Mouse (Mus musculus): ENCODE results near the gene Fam71e1. TPM values are rescaled to one million over a fixed set of nuclear protein-coding genes. Genes with fewer than 3 reads are reported as not detected.

The Fam71e1 gene
- total and polyA plus RNA-seq, 2 experiments from 2014 or later: 3.2 to 11.4 TPM

GRCm38 (mm10) chr7:44547725-44548124 is 51.3 kb downstream of the Fam71e1 start:
- TF ChIP-seq EP300 (IDR thresholded peaks at IDR 0.05; ENCODE audit: low read depth) (no peak), CTCF (IDR thresholded peaks at IDR 0.05; ENCODE audit: low read depth) (no peak)
- peaks cover 10% of the 10 kb centered on the region; the same call in 1 of the 2 replicates for H3K4me1 ChIP-seq (ENCODE audit: control insufficient read depth, insufficient read depth)

GRCm38 (mm10) chr7:44548497-44549087 is 52.2 kb downstream of the Fam71e1 start, which contains the start of gene Pold1:
Gene Pold1 (minus strand): TSS chr7:44548849.
- whole genome bisulfite sequencing: under 1% methylated on average over 43 of the region's 43 CpGs
- TF ChIP-seq CTCF (IDR thresholded peaks at IDR 0.05; ENCODE audit: low read depth) (peak; percentile 98), EP300 (IDR thresholded peaks at IDR 0.05; ENCODE audit: low read depth) (no peak)
- ATAC-seq (ENCODE audit: insufficient read depth, low read depth) (peak; percentile 96), DNase-seq (ENCODE audit: low spot score) (peak; percentile 96)
- Histone ChIP-seq H3K27ac (ENCODE audit: low read depth) (peak within 1 kb of the TSS; percentile 60), H3K27me3 (ENCODE audit: control insufficient read depth, insufficient read depth, low read length) (no peaks in the 10 kb centered on the region), H3K4me1 (ENCODE audit: control insufficient read depth, insufficient read depth) (peaks cover 10% of the 10 kb centered on the region), H3K4me2 (ENCODE audit: low read depth, low read length) (peak within 1 kb of the TSS; percentile 91), H3K9ac (replicated peaks; ENCODE audit: low read depth, low read length) (peak within 1 kb of the TSS; percentile 53; the same call in 1 of the 2 replicates), H3K9me3 (replicated peaks; ENCODE audit: control insufficient read depth, low read length) (no peaks in the 10 kb centered on the region), H3K36me3 (replicated peaks; ENCODE audit: control insufficient read depth, insufficient read depth, low read length) (peaks cover 28% of the 10 kb centered on the region), H3K4me3 (ENCODE audit: low read depth, low read length) (peak within 1 kb of the TSS; percentile 66)

More at GRCm38 (mm10) chr7:44547725-44548124, 51.3 kb downstream of the Fam71e1 start:
- Histone ChIP-seq H3K9me3 (replicated peaks; ENCODE audit: control insufficient read depth, low read length) (no peaks in the 10 kb centered on the region), H3K9ac (replicated peaks; ENCODE audit: low read depth, low read length) (peak overlapping the region; percentile 53; the same call in 1 of the 2 replicates), H3K36me3 (replicated peaks; ENCODE audit: control insufficient read depth, insufficient read depth, low read length) (peaks cover 28% of the 10 kb centered on the region), H3K4me3 (ENCODE audit: low read depth, low read length) (peak overlapping the region; percentile 66), H3K4me2 (ENCODE audit: low read depth, low read length) (peak overlapping the region; percentile 91), H3K27ac (ENCODE audit: low read depth) (no peak overlapping the region), H3K27me3 (ENCODE audit: control insufficient read depth, insufficient read depth, low read length) (no peaks in the 10 kb centered on the region)
- no peak for ATAC-seq (ENCODE audit: insufficient read depth, low read depth)
- WGBS: 23% methylated on average over 5 of the region's 5 CpGs
- no peak for DNase-seq (ENCODE audit: low spot score)

GRCm38 (mm10) chr7:44549621-44550408 is 53.4 kb downstream of the Fam71e1 start:
- no peak for DNase-seq (ENCODE audit: low spot score)
- H3K27ac ChIP-seq (ENCODE audit: low read depth): no peak overlapping the region

GRCm38 (mm10) chr7:44550409-44550678 is 54.0 kb downstream of the Fam71e1 start:
- no peak for TF ChIP-seq EP300 (IDR thresholded peaks at IDR 0.05; ENCODE audit: low read depth)
- TF ChIP-seq CTCF (IDR thresholded peaks at IDR 0.05; ENCODE audit: low read depth): no peak
- 90% methylated on average over 12 of the region's 12 CpGs for WGBS
- DNase-seq (ENCODE audit: low spot score) (no peak), ATAC-seq (ENCODE audit: insufficient read depth, low read depth) (no peak)
- peaks cover 28% of the 10 kb centered on the region for H3K36me3 ChIP-seq (replicated peaks; ENCODE audit: control insufficient read depth, insufficient read depth, low read length)
- H3K9me3 ChIP-seq (replicated peaks; ENCODE audit: control insufficient read depth, low read length): no peaks in the 10 kb centered on the region
- no peak overlapping the region for H3K4me3 ChIP-seq (ENCODE audit: low read depth, low read length)
- no peak overlapping the region for H3K4me2 ChIP-seq (ENCODE audit: low read depth, low read length)
- no peaks in the 10 kb centered on the region for H3K27me3 ChIP-seq (ENCODE audit: control insufficient read depth, insufficient read depth, low read length)
- H3K27ac ChIP-seq (ENCODE audit: low read depth): no peak overlapping the region
- H3K4me1 ChIP-seq (ENCODE audit: control insufficient read depth, insufficient read depth): peaks cover 13% of the 10 kb centered on the region
- no peak overlapping the region for H3K9ac ChIP-seq (replicated peaks; ENCODE audit: low read depth, low read length)

More at GRCm38 (mm10) chr7:44549621-44550408, 53.4 kb downstream of the Fam71e1 start:
- Histone ChIP-seq H3K9ac (replicated peaks; ENCODE audit: low read depth, low read length) (no peak overlapping the region), H3K27me3 (ENCODE audit: control insufficient read depth, insufficient read depth, low read length) (no peaks in the 10 kb centered on the region), H3K4me1 (ENCODE audit: control insufficient read depth, insufficient read depth) (peaks cover 13% of the 10 kb centered on the region), H3K4me3 (ENCODE audit: low read depth, low read length) (no peak overlapping the region), H3K4me2 (ENCODE audit: low read depth, low read length) (no peak overlapping the region), H3K36me3 (replicated peaks; ENCODE audit: control insufficient read depth, insufficient read depth, low read length) (peaks cover 28% of the 10 kb centered on the region), H3K9me3 (replicated peaks; ENCODE audit: control insufficient read depth, low read length) (no peaks in the 10 kb centered on the region)
- no peak for ATAC-seq (ENCODE audit: insufficient read depth, low read depth)
- WGBS: 94% methylated on average over 23 of the region's 23 CpGs
- no peak for TF ChIP-seq CTCF (IDR thresholded peaks at IDR 0.05; ENCODE audit: low read depth)
- no peak for TF ChIP-seq EP300 (IDR thresholded peaks at IDR 0.05; ENCODE audit: low read depth)

Small RNAs within 50 kb of the gene (microRNA-seq; reads per million reads assigned to microRNA genes)
- gene Mir7052: 1.8 reads per million, percentile 2 among the genes with 10 or more reads in this experiment
- gene Mir7053: 0.71 reads per million

Other genes starting within 250 kb of the Fam71e1 start
- 0.15 and 0.31 TPM in 2 replicates for gene 1700028J19Rik, start 249.9 kb upstream of the Fam71e1 start, total RNA-seq (2014; rRNA removed; ENCODE audit: low replicate concordance)
- gene 1700028J19Rik, start 249.9 kb upstream of the Fam71e1 start, polyA plus RNA-seq (2015; fragmentation: Nextera tagmentation; extraction: Ambion mirVana): 1.2 and 1.3 TPM in 2 replicates
- 127 and 130 TPM in 2 replicates for gene 2410002F23Rik, start 249.9 kb upstream of the Fam71e1 start, total RNA-seq (2014; rRNA removed; ENCODE audit: low replicate concordance)
- gene 2410002F23Rik, start 249.9 kb upstream of the Fam71e1 start, polyA plus RNA-seq (2015; fragmentation: Nextera tagmentation; extraction: Ambion mirVana): 38.1 and 53.1 TPM in 2 replicates
- not detected in 2 replicates for gene Acp4, start 239.2 kb upstream of the Fam71e1 start, total RNA-seq (2014; rRNA removed; ENCODE audit: low replicate concordance)
- not detected in 2 replicates for gene Acp4, start 239.2 kb upstream of the Fam71e1 start, polyA plus RNA-seq (2015; fragmentation: Nextera tagmentation; extraction: Ambion mirVana)
- gene Gm15517, start 235.1 kb upstream of the Fam71e1 start, total RNA-seq (2014; rRNA removed; ENCODE audit: low replicate concordance): not detected in 2 replicates
- not detected in 2 replicates for gene Gm15517, start 235.1 kb upstream of the Fam71e1 start, polyA plus RNA-seq (2015; fragmentation: Nextera tagmentation; extraction: Ambion mirVana)
- 1.4 and 1.7 TPM in 2 replicates for gene Clec11a, start 189.7 kb upstream of the Fam71e1 start, total RNA-seq (2014; rRNA removed; ENCODE audit: low replicate concordance)
- gene Clec11a, start 189.7 kb upstream of the Fam71e1 start, polyA plus RNA-seq (2015; fragmentation: Nextera tagmentation; extraction: Ambion mirVana): 1.00 and 1.3 TPM in 2 replicates
- gene Shank1, start 186.3 kb upstream of the Fam71e1 start, total RNA-seq (2014; rRNA removed; ENCODE audit: low replicate concordance): 0.19 and 0.61 TPM in 2 replicates
- 0.33 and 0.36 TPM in 2 replicates for gene Shank1, start 186.3 kb upstream of the Fam71e1 start, polyA plus RNA-seq (2015; fragmentation: Nextera tagmentation; extraction: Ambion mirVana)
- 0.58 and 3.1 TPM in 2 replicates for gene Syt3, start 112.5 kb upstream of the Fam71e1 start, total RNA-seq (2014; rRNA removed; ENCODE audit: low replicate concordance)
- 0.81 and 0.86 TPM in 2 replicates for gene Syt3, start 112.5 kb upstream of the Fam71e1 start, polyA plus RNA-seq (2015; fragmentation: Nextera tagmentation; extraction: Ambion mirVana)
- not detected in 2 replicates for gene 1700008O03Rik, start 110.8 kb upstream of the Fam71e1 start, total RNA-seq (2014; rRNA removed; ENCODE audit: low replicate concordance)
- 0.14 and 0.52 TPM in 2 replicates for gene 1700008O03Rik, start 110.8 kb upstream of the Fam71e1 start, polyA plus RNA-seq (2015; fragmentation: Nextera tagmentation; extraction: Ambion mirVana)
- 55.6 and 89.5 TPM in 2 replicates for gene Lrrc4b, start 67.6 kb upstream of the Fam71e1 start, total RNA-seq (2014; rRNA removed; ENCODE audit: low replicate concordance)
- gene Lrrc4b, start 67.6 kb upstream of the Fam71e1 start, polyA plus RNA-seq (2015; fragmentation: Nextera tagmentation; extraction: Ambion mirVana): 2.8 TPM in 2 replicates
- 7.5 TPM in 1 of 2 replicates, not detected in the other for gene Aspdh, start 31.2 kb upstream of the Fam71e1 start, total RNA-seq (2014; rRNA removed; ENCODE audit: low replicate concordance)
- 0.40 and 0.86 TPM in 2 replicates for gene Aspdh, start 31.2 kb upstream of the Fam71e1 start, polyA plus RNA-seq (2015; fragmentation: Nextera tagmentation; extraction: Ambion mirVana)
- 123 and 143 TPM in 2 replicates for gene Josd2, start 28.6 kb upstream of the Fam71e1 start, total RNA-seq (2014; rRNA removed; ENCODE audit: low replicate concordance)
- 91.2 and 105 TPM in 2 replicates for gene Josd2, start 28.6 kb upstream of the Fam71e1 start, polyA plus RNA-seq (2015; fragmentation: Nextera tagmentation; extraction: Ambion mirVana)
- 206 and 212 TPM in 2 replicates for gene Emc10, start 52 bp upstream of the Fam71e1 start, total RNA-seq (2014; rRNA removed; ENCODE audit: low replicate concordance)
- gene Emc10, start 52 bp upstream of the Fam71e1 start, polyA plus RNA-seq (2015; fragmentation: Nextera tagmentation; extraction: Ambion mirVana): 67.0 and 73.2 TPM in 2 replicates
- 3.3 and 4.5 TPM in 2 replicates for gene Mybpc2, start 28.1 kb downstream of the Fam71e1 start, total RNA-seq (2014; rRNA removed; ENCODE audit: low replicate concordance)
- gene Mybpc2, start 28.1 kb downstream of the Fam71e1 start, polyA plus RNA-seq (2015; fragmentation: Nextera tagmentation; extraction: Ambion mirVana): 2.5 and 2.6 TPM in 2 replicates
- gene Spib, start 35.5 kb downstream of the Fam71e1 start, total RNA-seq (2014; rRNA removed; ENCODE audit: low replicate concordance): 1.2 and 2.6 TPM in 2 replicates
- gene Spib, start 35.5 kb downstream of the Fam71e1 start, polyA plus RNA-seq (2015; fragmentation: Nextera tagmentation; extraction: Ambion mirVana): 0.11 and 0.12 TPM in 2 replicates
- gene Pold1, start 52.3 kb downstream of the Fam71e1 start, total RNA-seq (2014; rRNA removed; ENCODE audit: low replicate concordance): 36.1 and 41.8 TPM in 2 replicates
- 18.3 and 18.9 TPM in 2 replicates for gene Pold1, start 52.3 kb downstream of the Fam71e1 start, polyA plus RNA-seq (2015; fragmentation: Nextera tagmentation; extraction: Ambion mirVana)
- gene Nr1h2, start 57.4 kb downstream of the Fam71e1 start, total RNA-seq (2014; rRNA removed; ENCODE audit: low replicate concordance): 60.9 and 70.3 TPM in 2 replicates
- gene Nr1h2, start 57.4 kb downstream of the Fam71e1 start, polyA plus RNA-seq (2015; fragmentation: Nextera tagmentation; extraction: Ambion mirVana): 50.1 and 51.3 TPM in 2 replicates
- gene Napsa, start 75.8 kb downstream of the Fam71e1 start, total RNA-seq (2014; rRNA removed; ENCODE audit: low replicate concordance): 1.2 TPM in 1 of 2 replicates, not detected in the other
- 0.65 and 0.81 TPM in 2 replicates for gene Napsa, start 75.8 kb downstream of the Fam71e1 start, polyA plus RNA-seq (2015; fragmentation: Nextera tagmentation; extraction: Ambion mirVana)
- gene Kcnc3, start 94.1 kb downstream of the Fam71e1 start, total RNA-seq (2014; rRNA removed; ENCODE audit: low replicate concordance): not detected in 2 replicates
- not detected in 2 replicates for gene Kcnc3, start 94.1 kb downstream of the Fam71e1 start, polyA plus RNA-seq (2015; fragmentation: Nextera tagmentation; extraction: Ambion mirVana)
- 2.9 TPM in 2 replicates for gene Myh14, start 174.3 kb downstream of the Fam71e1 start, total RNA-seq (2014; rRNA removed; ENCODE audit: low replicate concordance)
- 0.89 and 1.4 TPM in 2 replicates for gene Myh14, start 174.3 kb downstream of the Fam71e1 start, polyA plus RNA-seq (2015; fragmentation: Nextera tagmentation; extraction: Ambion mirVana)
- not detected in 2 replicates for gene Izumo2, start 212.2 kb downstream of the Fam71e1 start, total RNA-seq (2014; rRNA removed; ENCODE audit: low replicate concordance)
- not detected in 2 replicates for gene Izumo2, start 212.2 kb downstream of the Fam71e1 start, polyA plus RNA-seq (2015; fragmentation: Nextera tagmentation; extraction: Ambion mirVana)